Mouse (Mus musculus): ENCODE data around the gene Ktn1. TPM values are rescaled to one million over a fixed set of nuclear protein-coding genes. Genes with fewer than 3 reads are reported as not detected.
A peak's percentile ranks its signal among the peaks of the same experiment; 100 is the strongest.

Gene Ktn1
- polyA plus RNA-seq, 1 experiment = 60.7 TPM

DNA sequence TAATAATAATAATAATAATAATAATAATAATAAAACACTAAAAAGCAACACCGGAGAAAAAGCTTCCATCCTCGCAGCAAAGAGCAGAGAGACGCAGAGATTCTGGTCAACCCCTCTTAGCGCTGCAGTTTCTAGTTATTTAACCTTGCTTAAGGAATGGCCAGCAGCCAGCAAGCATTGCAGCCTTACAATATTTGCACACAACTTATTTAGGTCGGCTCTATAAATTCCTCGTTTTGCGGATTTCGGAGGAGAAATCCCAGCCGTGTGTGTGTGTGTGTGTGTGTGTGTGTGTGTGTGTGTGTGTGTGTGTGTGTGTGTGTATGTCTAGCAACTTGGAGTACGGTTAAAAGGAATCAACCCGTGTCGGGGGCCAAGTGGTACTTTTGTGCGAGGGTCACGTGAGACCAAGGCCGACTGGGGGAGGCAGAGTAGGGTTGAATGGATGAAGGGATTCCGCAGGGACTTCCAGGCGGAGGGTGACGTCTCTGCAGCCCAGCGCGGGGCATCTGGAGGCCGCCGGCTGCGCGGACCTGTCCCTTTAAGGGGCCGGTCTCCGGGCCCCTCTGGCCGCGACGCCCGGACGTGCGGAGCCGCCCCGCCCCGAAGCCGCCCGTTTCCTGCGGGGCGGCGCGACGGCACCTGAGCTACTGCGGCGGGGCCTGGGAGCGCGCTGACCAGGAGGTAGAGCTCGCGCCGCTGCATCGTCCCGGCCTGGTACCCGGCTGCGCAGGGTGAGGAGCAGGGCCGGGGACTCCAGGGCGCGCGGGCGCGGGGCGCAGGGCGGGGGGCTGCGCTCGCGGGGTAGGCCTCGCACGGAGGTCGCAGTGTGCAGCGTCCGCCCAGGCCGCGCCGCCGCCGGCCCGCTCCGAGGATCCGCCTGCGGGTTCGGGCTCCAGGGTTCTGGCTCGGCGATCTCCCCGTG, 720 bp downstream of the Ktn1 start:
- peak overlapping the region; percentile 59 for H3K27ac ChIP-seq (ENCODE audit: insufficient read depth, low read length)
- H3K27me3 ChIP-seq (ENCODE audit: control insufficient read depth, insufficient read depth, low read length) = no peaks in the 10 kb centered on the region
- H3K4me1 ChIP-seq (ENCODE audit: control insufficient read depth, insufficient read depth, low read length) = no peaks in the 10 kb centered on the region; the same call in 1 of the 2 replicates
- TF ChIP-seq POLR2A (IDR thresholded peaks at IDR 0.05; ENCODE audit: borderline replicate concordance, insufficient read depth, low read length) (peak; percentile 50), CTCF (IDR thresholded peaks at IDR 0.05; ENCODE audit: borderline replicate concordance, insufficient read depth, low read depth, low read length) (no peak)
- DNase-seq = peak; percentile 84 to 87
- H3K4me3 ChIP-seq (replicated peaks; ENCODE audit: insufficient read depth, low read depth, low read length) = peak overlapping the region; percentile 81
- WGBS = under 1% methylated on average over 75 of the region's 82 CpGs

- no peaks in the 10 kb centered on the region; the same call in 1 of the 2 replicates for H3K4me1 ChIP-seq (ENCODE audit: control insufficient read depth, insufficient read depth, low read length)
- WGBS = under 1% methylated on average over 46 of the region's 46 CpGs
- H3K4me3 ChIP-seq (replicated peaks; ENCODE audit: insufficient read depth, low read depth, low read length) = peak overlapping the region; percentile 81
- peak overlapping the region; percentile 43 for H3K27ac ChIP-seq (ENCODE audit: insufficient read depth, low read length)
- no peak for TF ChIP-seq CTCF (IDR thresholded peaks at IDR 0.05; ENCODE audit: borderline replicate concordance, insufficient read depth, low read depth, low read length)
- no peak for TF ChIP-seq POLR2A (IDR thresholded peaks at IDR 0.05; ENCODE audit: borderline replicate concordance, insufficient read depth, low read length)
- DNase-seq = peak; percentile 60 to 78
- H3K27me3 ChIP-seq (ENCODE audit: control insufficient read depth, insufficient read depth, low read length) = no peaks in the 10 kb centered on the region
Observed at GRCm38 (mm10) chr14:47649631-47650337, 1.5 kb downstream of the Ktn1 start.

GRCm38 (mm10) chr14:47650338-47650720, 2.1 kb downstream of the Ktn1 start:
- Histone ChIP-seq H3K4me1 (ENCODE audit: control insufficient read depth, insufficient read depth, low read length) (no peaks in the 10 kb centered on the region; the same call in 1 of the 2 replicates), H3K27ac (ENCODE audit: insufficient read depth, low read length) (no peak overlapping the region), H3K27me3 (ENCODE audit: control insufficient read depth, insufficient read depth, low read length) (no peaks in the 10 kb centered on the region), H3K4me3 (replicated peaks; ENCODE audit: insufficient read depth, low read depth, low read length) (peak overlapping the region; percentile 81)
- TF ChIP-seq POLR2A (IDR thresholded peaks at IDR 0.05; ENCODE audit: borderline replicate concordance, insufficient read depth, low read length) (no peak), CTCF (IDR thresholded peaks at IDR 0.05; ENCODE audit: borderline replicate concordance, insufficient read depth, low read depth, low read length) (no peak)
- no peak for DNase-seq
- 14% methylated on average over 6 of the region's 6 CpGs for WGBS

GRCm38 (mm10) chr14:47651272-47651671, 3.0 kb downstream of the Ktn1 start:
- H3K4me1 ChIP-seq (ENCODE audit: control insufficient read depth, insufficient read depth, low read length) = no peaks in the 10 kb centered on the region; the same call in 1 of the 2 replicates
- TF ChIP-seq CTCF (IDR thresholded peaks at IDR 0.05; ENCODE audit: borderline replicate concordance, insufficient read depth, low read depth, low read length) (no peak), POLR2A (IDR thresholded peaks at IDR 0.05; ENCODE audit: borderline replicate concordance, insufficient read depth, low read length) (no peak)
- WGBS = 82% methylated on average over 4 of the region's 4 CpGs
- DNase-seq = no peak
- no peak overlapping the region for H3K27ac ChIP-seq (ENCODE audit: insufficient read depth, low read length)
- H3K27me3 ChIP-seq (ENCODE audit: control insufficient read depth, insufficient read depth, low read length) = no peaks in the 10 kb centered on the region
- no peak overlapping the region for H3K4me3 ChIP-seq (replicated peaks; ENCODE audit: insufficient read depth, low read depth, low read length)

DNA sequence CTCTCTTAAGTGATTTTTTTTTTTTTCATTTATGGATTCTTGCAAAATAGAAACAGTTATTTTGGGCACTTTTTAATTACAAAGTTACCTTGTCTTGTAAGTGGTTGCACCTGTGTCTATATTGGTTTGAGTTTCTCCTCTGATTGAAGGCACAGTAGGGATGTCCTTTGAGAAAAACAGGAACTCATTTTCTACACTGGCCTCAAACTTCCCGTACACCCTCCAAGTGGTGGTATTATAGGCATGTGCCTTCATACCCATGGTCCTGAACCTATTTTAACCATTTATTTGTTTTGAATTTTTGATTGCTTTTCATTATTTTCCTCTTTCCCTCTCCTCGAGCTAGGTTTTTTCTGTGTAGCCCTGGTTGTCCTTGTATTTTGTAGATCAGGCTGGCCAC, 7.2 kb downstream of the Ktn1 start:
- H3K4me3 ChIP-seq (replicated peaks; ENCODE audit: insufficient read depth, low read depth, low read length) = no peak overlapping the region
- no peaks in the 10 kb centered on the region for H3K27me3 ChIP-seq (ENCODE audit: control insufficient read depth, insufficient read depth, low read length)
- no peak for TF ChIP-seq CTCF (IDR thresholded peaks at IDR 0.05; ENCODE audit: borderline replicate concordance, insufficient read depth, low read depth, low read length)
- TF ChIP-seq POLR2A (IDR thresholded peaks at IDR 0.05; ENCODE audit: borderline replicate concordance, insufficient read depth, low read length) = no peak
- no peaks in the 10 kb centered on the region for H3K4me1 ChIP-seq (ENCODE audit: control insufficient read depth, insufficient read depth, low read length)
- no peak for DNase-seq
- WGBS = 86% methylated on average over 2 of the region's 2 CpGs
- no peak overlapping the region for H3K27ac ChIP-seq (ENCODE audit: insufficient read depth, low read length)

DNA sequence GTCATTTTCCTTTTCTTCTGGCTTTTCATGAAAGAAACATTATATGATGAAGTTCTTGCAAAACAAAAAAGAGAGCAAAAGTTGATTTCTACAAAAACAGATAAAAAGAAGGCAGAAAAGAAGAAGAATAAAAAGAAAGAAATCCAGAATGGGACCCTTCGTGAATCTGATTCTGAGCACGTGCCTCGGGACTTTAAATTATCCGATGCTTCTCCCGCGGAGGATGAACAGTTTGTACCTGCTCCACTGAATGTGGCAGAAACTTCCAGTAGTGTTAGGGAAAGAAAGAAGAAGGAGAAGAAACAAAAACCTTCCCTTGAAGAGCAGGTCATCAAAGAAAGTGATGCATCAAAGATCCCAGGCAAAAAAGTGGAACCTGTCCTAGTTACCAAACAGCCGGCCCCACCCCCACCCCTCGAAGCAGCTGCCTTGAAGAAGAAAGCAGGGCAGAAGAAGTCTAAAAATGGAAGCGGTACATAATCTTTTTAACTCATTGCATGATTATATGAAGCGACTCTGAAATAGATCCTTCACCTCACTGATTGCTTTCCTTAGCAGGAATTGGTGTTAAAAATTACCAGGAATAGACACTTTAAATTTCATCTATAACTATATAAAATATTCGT, 15.7 kb downstream of the Ktn1 start:
- Histone ChIP-seq H3K27me3 (ENCODE audit: control insufficient read depth, insufficient read depth, low read length) (no peaks in the 10 kb centered on the region), H3K4me3 (replicated peaks; ENCODE audit: insufficient read depth, low read depth, low read length) (no peak overlapping the region), H3K27ac (ENCODE audit: insufficient read depth, low read length) (no peak overlapping the region), H3K4me1 (ENCODE audit: control insufficient read depth, insufficient read depth, low read length) (no peaks in the 10 kb centered on the region)
- no peak for DNase-seq
- 81% methylated on average over 11 of the region's 11 CpGs for WGBS
- TF ChIP-seq POLR2A (IDR thresholded peaks at IDR 0.05; ENCODE audit: borderline replicate concordance, insufficient read depth, low read length) = no peak
- no peak for TF ChIP-seq CTCF (IDR thresholded peaks at IDR 0.05; ENCODE audit: borderline replicate concordance, insufficient read depth, low read depth, low read length)

DNA sequence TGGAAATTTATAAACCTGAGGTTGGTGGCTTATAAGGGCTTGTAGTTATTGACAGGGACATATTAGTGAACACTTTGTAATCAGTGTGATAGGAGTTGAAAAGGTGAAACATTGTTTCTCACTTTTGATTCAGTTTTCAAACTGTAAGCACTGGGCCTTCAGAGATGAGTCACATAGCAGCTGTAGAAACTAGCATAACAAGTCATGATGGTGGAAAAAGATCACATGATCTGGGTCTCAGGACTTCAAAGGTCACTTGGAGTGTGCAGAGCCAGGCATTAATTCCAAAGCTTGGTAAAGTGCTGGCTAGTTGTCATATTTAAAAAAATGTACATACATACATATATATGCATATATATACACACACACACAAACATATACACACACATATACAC, 16.2 kb downstream of the Ktn1 start:
- DNase-seq = no peak
- Histone ChIP-seq H3K4me3 (replicated peaks; ENCODE audit: insufficient read depth, low read depth, low read length) (no peak overlapping the region), H3K4me1 (ENCODE audit: control insufficient read depth, insufficient read depth, low read length) (no peaks in the 10 kb centered on the region), H3K27ac (ENCODE audit: insufficient read depth, low read length) (no peak overlapping the region), H3K27me3 (ENCODE audit: control insufficient read depth, insufficient read depth, low read length) (no peaks in the 10 kb centered on the region)
- TF ChIP-seq CTCF (IDR thresholded peaks at IDR 0.05; ENCODE audit: borderline replicate concordance, insufficient read depth, low read depth, low read length) (no peak), POLR2A (IDR thresholded peaks at IDR 0.05; ENCODE audit: borderline replicate concordance, insufficient read depth, low read length) (no peak)
